Mouse (Mus musculus): ENCODE measurements around the gene Ttc32. TPM values are rescaled to one million over a fixed set of nuclear protein-coding genes. Genes with fewer than 3 reads are reported as not detected.

The Ttc32 gene
- polyA plus RNA-seq, 1 experiment from 2014 or later = 34.8 TPM

- DNase-seq (ENCODE audit: low spot score) (no peak), ATAC-seq (replicated peaks; ENCODE audit: low FRiP score, low read depth) (no peak)
- Histone ChIP-seq H3K27ac (no peak overlapping the region), H3K4me3 (replicated peaks; ENCODE audit: low read depth, low read length) (no peak overlapping the region), H3K27me3 (ENCODE audit: insufficient read depth, low read length) (no peaks in the 10 kb centered on the region), H3K36me3 (ENCODE audit: insufficient read depth, low read length) (0 out of 2 replicates have a peak, but pooled peaks cover 12% of the 10 kb centered on the region), H3K9ac (ENCODE audit: low read depth, low read length) (0 out of 2 replicates have a peak overlapping the region, but pooled peaks have one; percentile 14), H3K4me2 (ENCODE audit: low read length) (no peak overlapping the region), H3K9me3 (replicated peaks; ENCODE audit: low read length) (no peaks in the 10 kb centered on the region), H3K4me1 (replicated peaks; ENCODE audit: insufficient read depth, low read length) (no peaks in the 10 kb centered on the region)
- no peak for TF ChIP-seq CTCF (IDR thresholded peaks at IDR 0.05; ENCODE audit: low read depth)
- WGBS = 54% methylated on average over 4 of the region's 4 CpGs
These were observed 19.5 kb upstream of the Ttc32 start for GRCm38 (mm10) chr12:9010311-9010710.

GRCm38 (mm10) chr12:9016376-9016775, 13.4 kb upstream of the Ttc32 start:
- no peak for TF ChIP-seq CTCF (IDR thresholded peaks at IDR 0.05; ENCODE audit: low read depth)
- 92% methylated on average over 9 of the region's 9 CpGs for WGBS
- Histone ChIP-seq H3K27ac (no peak overlapping the region), H3K4me2 (ENCODE audit: low read length) (no peak overlapping the region), H3K9me3 (replicated peaks; ENCODE audit: low read length) (no peaks in the 10 kb centered on the region), H3K4me3 (replicated peaks; ENCODE audit: low read depth, low read length) (no peak overlapping the region), H3K9ac (ENCODE audit: low read depth, low read length) (no peak overlapping the region), H3K27me3 (ENCODE audit: insufficient read depth, low read length) (no peaks in the 10 kb centered on the region), H3K36me3 (ENCODE audit: insufficient read depth, low read length) (peaks cover 15% of the 10 kb centered on the region), H3K4me1 (replicated peaks; ENCODE audit: insufficient read depth, low read length) (no peaks in the 10 kb centered on the region)
- no peak for DNase-seq (ENCODE audit: low spot score)
- no peak for ATAC-seq (replicated peaks; ENCODE audit: low FRiP score, low read depth)

DNA sequence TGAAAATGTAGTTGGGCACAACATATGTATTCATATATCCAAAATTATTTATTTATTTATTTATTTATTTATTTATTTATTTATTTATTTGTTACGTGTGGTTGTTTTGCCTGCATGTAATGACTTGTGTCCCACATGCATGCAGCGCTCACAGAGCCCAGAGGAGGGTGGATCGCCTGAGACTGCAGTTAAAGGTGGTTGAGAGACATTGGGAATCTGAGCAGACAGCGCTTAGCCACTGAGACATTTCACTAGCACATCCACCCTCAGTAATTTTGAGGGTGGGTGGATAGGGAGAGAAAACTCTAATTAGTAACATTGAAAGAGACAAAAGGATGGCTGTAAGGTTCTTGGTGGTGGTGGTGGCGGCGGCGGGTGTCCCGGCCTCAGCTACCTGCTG, 9.4 kb upstream of the Ttc32 start:
- TF ChIP-seq CTCF (IDR thresholded peaks at IDR 0.05; ENCODE audit: low read depth) = no peak
- DNase-seq (ENCODE audit: low spot score) = no peak
- H3K27ac ChIP-seq = no peak overlapping the region
- no peaks in the 10 kb centered on the region for H3K4me1 ChIP-seq (replicated peaks; ENCODE audit: insufficient read depth, low read length)
- no peaks in the 10 kb centered on the region for H3K9me3 ChIP-seq (replicated peaks; ENCODE audit: low read length)
- no peaks in the 10 kb centered on the region for H3K27me3 ChIP-seq (ENCODE audit: insufficient read depth, low read length)
- H3K36me3 ChIP-seq (ENCODE audit: insufficient read depth, low read length) = peaks cover 9% of the 10 kb centered on the region
- WGBS = 94% methylated on average over 8 of the region's 8 CpGs
- ATAC-seq (replicated peaks; ENCODE audit: low FRiP score, low read depth) = no peak
- H3K9ac ChIP-seq (ENCODE audit: low read depth, low read length) = no peak overlapping the region
- H3K4me3 ChIP-seq (replicated peaks; ENCODE audit: low read depth, low read length) = no peak overlapping the region
- H3K4me2 ChIP-seq (ENCODE audit: low read length) = no peak overlapping the region

DNA sequence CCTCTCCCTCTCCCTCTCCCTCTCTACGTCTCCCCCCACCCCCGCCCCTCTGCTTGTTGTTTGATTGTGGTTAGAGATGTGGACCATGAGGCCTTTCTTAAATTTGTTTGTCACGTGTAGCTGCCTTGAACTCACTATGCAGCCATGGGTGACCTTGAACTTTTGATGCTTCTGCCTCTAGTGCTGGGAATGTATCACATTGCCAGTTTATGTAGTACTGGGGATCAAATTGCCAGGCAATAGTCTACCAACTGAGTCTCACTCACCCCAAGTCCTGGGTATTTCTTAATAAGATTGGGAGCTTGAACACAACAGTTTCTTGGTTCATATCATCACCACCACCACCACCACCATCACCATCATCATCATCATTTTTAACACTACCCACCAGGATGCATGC, 8.8 kb upstream of the Ttc32 start:
- ATAC-seq (replicated peaks; ENCODE audit: low FRiP score, low read depth) = no peak
- no peak for TF ChIP-seq CTCF (IDR thresholded peaks at IDR 0.05; ENCODE audit: low read depth)
- DNase-seq (ENCODE audit: low spot score) = no peak
- Histone ChIP-seq H3K4me2 (ENCODE audit: low read length) (no peak overlapping the region), H3K4me3 (replicated peaks; ENCODE audit: low read depth, low read length) (no peak overlapping the region), H3K4me1 (replicated peaks; ENCODE audit: insufficient read depth, low read length) (no peaks in the 10 kb centered on the region), H3K9me3 (replicated peaks; ENCODE audit: low read length) (no peaks in the 10 kb centered on the region), H3K27ac (no peak overlapping the region), H3K9ac (ENCODE audit: low read depth, low read length) (no peak overlapping the region), H3K36me3 (ENCODE audit: insufficient read depth, low read length) (peaks cover 12% of the 10 kb centered on the region), H3K27me3 (ENCODE audit: insufficient read depth, low read length) (no peaks in the 10 kb centered on the region)
- WGBS = 52% methylated on average over 3 of the region's 3 CpGs

DNA sequence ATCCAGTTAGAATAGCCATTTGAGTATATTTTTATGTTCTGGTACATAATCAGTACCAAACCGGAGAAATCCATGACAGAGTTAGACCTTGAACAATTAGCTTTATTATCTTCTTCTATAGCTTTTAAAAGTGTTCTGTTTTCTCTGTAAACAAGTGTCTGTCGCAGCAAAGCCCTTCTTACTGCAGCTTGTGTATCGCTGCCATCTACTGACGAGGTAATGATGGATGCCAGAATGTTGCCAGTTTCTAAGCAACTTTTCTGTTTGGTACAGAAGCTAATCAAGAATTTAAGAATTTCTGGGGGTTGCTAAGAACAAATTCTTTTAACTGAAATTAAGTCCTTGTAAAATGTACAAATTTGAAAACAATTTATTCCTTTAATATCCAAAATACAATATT, 6.8 kb upstream of the Ttc32 start:
- WGBS = 43% methylated on average over 4 of the region's 4 CpGs
- Histone ChIP-seq H3K36me3 (ENCODE audit: insufficient read depth, low read length) (0 out of 2 replicates have a peak, but pooled peaks cover 12% of the 10 kb centered on the region), H3K4me3 (replicated peaks; ENCODE audit: low read depth, low read length) (no peak overlapping the region), H3K4me1 (replicated peaks; ENCODE audit: insufficient read depth, low read length) (no peaks in the 10 kb centered on the region), H3K9ac (ENCODE audit: low read depth, low read length) (no peak overlapping the region), H3K9me3 (replicated peaks; ENCODE audit: low read length) (no peaks in the 10 kb centered on the region), H3K4me2 (ENCODE audit: low read length) (no peak overlapping the region), H3K27ac (no peak overlapping the region), H3K27me3 (ENCODE audit: insufficient read depth, low read length) (no peaks in the 10 kb centered on the region)
- ATAC-seq (replicated peaks; ENCODE audit: low FRiP score, low read depth) (no peak), DNase-seq (ENCODE audit: low spot score) (peak; percentile 10)
- peak; percentile 57 for TF ChIP-seq CTCF (IDR thresholded peaks at IDR 0.05; ENCODE audit: low read depth)

- Histone ChIP-seq H3K9ac (ENCODE audit: low read depth, low read length) (no peak overlapping the region), H3K27me3 (ENCODE audit: insufficient read depth, low read length) (no peaks in the 10 kb centered on the region), H3K36me3 (ENCODE audit: insufficient read depth, low read length) (0 out of 2 replicates have a peak, but pooled peaks cover 10% of the 10 kb centered on the region), H3K4me1 (replicated peaks; ENCODE audit: insufficient read depth, low read length) (no peaks in the 10 kb centered on the region), H3K4me3 (replicated peaks; ENCODE audit: low read depth, low read length) (no peak overlapping the region), H3K9me3 (replicated peaks; ENCODE audit: low read length) (no peaks in the 10 kb centered on the region), H3K4me2 (ENCODE audit: low read length) (no peak overlapping the region), H3K27ac (no peak overlapping the region)
- no peak for TF ChIP-seq CTCF (IDR thresholded peaks at IDR 0.05; ENCODE audit: low read depth)
- DNase-seq (ENCODE audit: low spot score) = no peak
- 92% methylated on average over 14 of the region's 14 CpGs for WGBS
- no peak for ATAC-seq (replicated peaks; ENCODE audit: low FRiP score, low read depth)
These were observed 5.7 kb upstream of the Ttc32 start for GRCm38 (mm10) chr12:9024071-9024470.

- H3K9me3 ChIP-seq (replicated peaks; ENCODE audit: low read length) = no peaks in the 10 kb centered on the region
- H3K4me2 ChIP-seq (ENCODE audit: low read length) = no peak overlapping the region
- no peak for ATAC-seq (replicated peaks; ENCODE audit: low FRiP score, low read depth)
- H3K27me3 ChIP-seq (ENCODE audit: insufficient read depth, low read length) = no peaks in the 10 kb centered on the region
- WGBS = 91% methylated on average over 13 of the region's 13 CpGs
- H3K36me3 ChIP-seq (ENCODE audit: insufficient read depth, low read length) = 0 out of 2 replicates have a peak, but pooled peaks cover 10% of the 10 kb centered on the region
- no peaks in the 10 kb centered on the region for H3K4me1 ChIP-seq (replicated peaks; ENCODE audit: insufficient read depth, low read length)
- H3K4me3 ChIP-seq (replicated peaks; ENCODE audit: low read depth, low read length) = no peak overlapping the region
- no peak overlapping the region for H3K27ac ChIP-seq
- no peak for TF ChIP-seq CTCF (IDR thresholded peaks at IDR 0.05; ENCODE audit: low read depth)
- DNase-seq (ENCODE audit: low spot score) = no peak
- no peak overlapping the region for H3K9ac ChIP-seq (ENCODE audit: low read depth, low read length)
These were observed 5.1 kb upstream of the Ttc32 start for GRCm38 (mm10) chr12:9024736-9025135.
